Mouse (Mus musculus): Measurements from ENCODE around the gene Sval1. TPM values are rescaled to one million over a fixed set of nuclear protein-coding genes. Genes with fewer than 3 reads are reported as not detected.

Gene Sval1
- total RNA-seq (2021) = not detected

GRCm38 (mm10) chr6:41951330-41951729, at the start of gene Sval1:
TSS of gene Sval1 (plus strand) at chr6:41951630.
- intact Hi-C loops (cut with DNase I) = no loop called here
- DNase-seq = no peak

GRCm38 (mm10) chr6:41911625-41912024, 39.8 kb upstream of the Sval1 start:
- intact Hi-C loops (cut with DNase I) = no loop called here
- DNase-seq = no peak

GRCm38 (mm10) chr6:41914883-41915282, 36.5 kb upstream of the Sval1 start:
- DNase-seq = no peak
- intact Hi-C loops (cut with DNase I) = no loop called here

- no peak for DNase-seq
- intact Hi-C loops (cut with DNase I) = no loop called here
These were observed 16.4 kb downstream of the Sval1 start, which contains the start of gene Sval3 for GRCm38 (mm10) chr6:41967840-41968239. TSS of gene Sval3 (plus strand) at chr6:41968140.

Other genes starting within 250 kb of the Sval1 start
- under 1 TPM in 1 of 2 experiments, not detected in 1; 0.36 TPM for gene Kel, start 247.3 kb upstream of the Sval1 start, total RNA-seq (2021)
- gene Olfr459, start 176.5 kb upstream of the Sval1 start, total RNA-seq (2021) = not detected
- not detected for gene Pip, start 104.1 kb upstream of the Sval1 start, total RNA-seq (2021)
- gene Sval2, start 98.6 kb upstream of the Sval1 start, total RNA-seq (2021) = not detected
- gene Sval3, start 16.5 kb downstream of the Sval1 start, total RNA-seq (2021) = not detected
- gene Sva, start 86.8 kb downstream of the Sval1 start, total RNA-seq (2021) = not detected
- gene Tas2r139, start 189.3 kb downstream of the Sval1 start, total RNA-seq (2021) = not detected

All from heart, postnatal 10 days (tissue).